Mouse (Mus musculus) G1E (cell line): Measurements from ENCODE around the gene Drosha. TPM values are rescaled to one million over a fixed set of nuclear protein-coding genes. Genes with fewer than 3 reads are reported as not detected.
"Not testable (repeated sequence)": the region's sequence is repeated elsewhere in the genome, so short reads cannot be mapped to it uniquely, and the experiment has no call there.

ENCODE experiments used
- ATAC-seq: 2 replicates; pipeline ENCODE4 v1.8.0; 2016; ENCODE audit warnings: mild to moderate bottlenecking; ENCODE audit not compliant: insufficient number of reproducible peaks, poor library complexity, low FRiP score, severe bottlenecking; ENCODE audit errors: extremely low read depth
- DNase-seq: peaks from one replicate; pipeline ENCODE4 v3.0.0; 2012; ENCODE audit warnings: low spot score
- H3K27me3 ChIP-seq: 2 replicates; pipeline ENCODE4 v1.6.1; 2012; ENCODE audit warnings: mild to moderate bottlenecking, low read length, inconsistent platforms; ENCODE audit not compliant: insufficient read depth
- H3K36me3 ChIP-seq: replicated peaks from 2 replicates; pipeline ENCODE3; 2012; ENCODE audit warnings: mild to moderate bottlenecking, inconsistent platforms
- H3K4me1 ChIP-seq: 2 replicates; pipeline ENCODE4 v1.6.1; 2012; ENCODE audit warnings: low read depth, low read length, inconsistent platforms, mixed read lengths; ENCODE audit not compliant: insufficient read depth
- H3K4me3 ChIP-seq: 2 replicates; pipeline ENCODE4 v1.5.1; 2012; ENCODE audit warnings: low read depth, mild to moderate bottlenecking, inconsistent platforms, low read length, moderate library complexity, mixed read lengths
- H3K9me3 ChIP-seq: replicated peaks from 2 replicates; pipeline ENCODE4 v1.6.1; 2012; ENCODE audit warnings: inconsistent platforms
- CTCF ChIP-seq: IDR thresholded peaks from 2 replicates; pipeline ENCODE4 v1.5.1; 2012; ENCODE audit warnings: low read depth, low read length, inconsistent platforms, mixed read lengths
- GATA1 ChIP-seq: IDR thresholded peaks from 2 replicates; pipeline ENCODE4 v1.6.1; 2012; ENCODE audit warnings: borderline replicate concordance, low read length, inconsistent platforms, mixed read lengths
- GATA2 ChIP-seq: IDR thresholded peaks from 2 replicates; pipeline ENCODE4 v1.6.1; 2012; ENCODE audit warnings: low read depth, low read length, inconsistent platforms, borderline replicate concordance
- POLR2AphosphoS5 ChIP-seq: IDR thresholded peaks from 2 replicates; pipeline ENCODE4 v1.6.1; 2012; ENCODE audit warnings: low read depth, low read length, inconsistent platforms; ENCODE audit not compliant: insufficient replicate concordance
- TAL1 ChIP-seq: conservative IDR thresholded peaks from 2 replicates; pipeline ENCODE4 v1.6.1; 2012; ENCODE audit warnings: low read depth, low read length, inconsistent platforms, mixed read lengths
- polyA plus RNA-seq: library from polyadenylated mRNA; stranded (reverse); fragments of >175 nt; gene quantifications from 2 replicates; pipeline ENCODE4 v1.2.3, GENCODE M21; 2012
- total RNA-seq, 2 experiments: library from RNA; stranded (forward) in 1 of 2; stranded (reverse) in 1 of 2; fragments of 200-1000 nt in 1 of 2; fragments of >200 nt in 1 of 2; fragmentation: Nextera tagmentation in 1 of 2; gene quantifications; 2 replicates each; pipeline ENCODE4 v1.2.3; 2014 to 2017

The Drosha gene
- total and polyA plus RNA-seq, 3 experiments: 30.6 to 366 (median 124) TPM

GRCm38 (mm10) chr15:12936217-12936732 is 111.7 kb downstream of the Drosha start:
- Histone ChIP-seq H3K4me3 (no peak overlapping the region), H3K9me3 (no peaks in the 10 kb centered on the region), H3K36me3 (peaks cover 39% of the 10 kb centered on the region), H3K27me3 (no peaks in the 10 kb centered on the region), H3K4me1 (peaks cover 32% of the 10 kb centered on the region)
- DNase-seq (no peak), ATAC-seq (no peak)
- TF ChIP-seq GATA2 (no peak), TAL1 (no peak), CTCF (no peak)

GRCm38 (mm10) chr15:12937326-12937725 is 112.7 kb downstream of the Drosha start:
- H3K4me3 ChIP-seq, DNase-seq, H3K27me3 ChIP-seq, ATAC-seq, H3K9me3 ChIP-seq: not testable (repeated sequence)
- H3K4me1 ChIP-seq: peaks cover 32% of the 10 kb centered on the region
- H3K36me3 ChIP-seq: peaks cover 31% of the 10 kb centered on the region

- Histone ChIP-seq H3K4me3 (no peak overlapping the region), H3K9me3 (no peaks in the 10 kb centered on the region), H3K27me3 (peaks cover 11% of the 10 kb centered on the region), H3K4me1 (peaks cover 30% of the 10 kb centered on the region), H3K36me3 (peaks cover 10% of the 10 kb centered on the region)
- DNase-seq: no peak
- TF ChIP-seq GATA1: no peak
- TF ChIP-seq TAL1: no peak
- TF ChIP-seq CTCF: no peak
- no peak for TF ChIP-seq POLR2AphosphoS5
- TF ChIP-seq GATA2: no peak
- no peak for ATAC-seq
Measured at GRCm38 (mm10) chr15:12941106-12941505, 116.5 kb downstream of the Drosha start.

GRCm38 (mm10) chr15:12941651-12942180 is 117.1 kb downstream of the Drosha start:
- TF ChIP-seq GATA1 (no peak), GATA2 (no peak), POLR2AphosphoS5 (no peak), TAL1 (no peak), CTCF (no peak)
- DNase-seq (no peak), ATAC-seq (no peak)
- H3K9me3 ChIP-seq: no peaks in the 10 kb centered on the region
- H3K27me3 ChIP-seq: peaks cover 11% of the 10 kb centered on the region
- no peak overlapping the region for H3K4me3 ChIP-seq
- peaks cover 4% of the 10 kb centered on the region for H3K36me3 ChIP-seq
- H3K4me1 ChIP-seq: peaks cover 24% of the 10 kb centered on the region

GRCm38 (mm10) chr15:12942424-12942823 is 117.8 kb downstream of the Drosha start:
- DNase-seq (no peak), ATAC-seq (no peak)
- H3K27me3 ChIP-seq: peaks cover 11% of the 10 kb centered on the region
- TF ChIP-seq GATA2: no peak
- TF ChIP-seq CTCF: no peak
- no peak for TF ChIP-seq TAL1
- no peak for TF ChIP-seq POLR2AphosphoS5
- no peak for TF ChIP-seq GATA1
- H3K4me1 ChIP-seq: peaks cover 17% of the 10 kb centered on the region
- peaks cover 2% of the 10 kb centered on the region for H3K36me3 ChIP-seq
- H3K9me3 ChIP-seq: no peaks in the 10 kb centered on the region
- H3K4me3 ChIP-seq: no peak overlapping the region

GRCm38 (mm10) chr15:12958051-12958450 is 133.4 kb downstream of the Drosha start:
- no peak for DNase-seq
- Histone ChIP-seq H3K27me3 (peaks cover 8% of the 10 kb centered on the region), H3K36me3 (no peaks in the 10 kb centered on the region), H3K4me1 (no peaks in the 10 kb centered on the region), H3K9me3 (no peaks in the 10 kb centered on the region), H3K4me3 (no peak overlapping the region)
- ATAC-seq: no peak
- no peak for TF ChIP-seq GATA1
- no peak for TF ChIP-seq TAL1
- TF ChIP-seq GATA2: no peak
- TF ChIP-seq CTCF: no peak
- TF ChIP-seq POLR2AphosphoS5: no peak

- Histone ChIP-seq H3K36me3 (no peaks in the 10 kb centered on the region), H3K4me1 (no peaks in the 10 kb centered on the region), H3K27me3 (peaks cover 22% of the 10 kb centered on the region), H3K4me3 (no peak overlapping the region), H3K9me3 (no peaks in the 10 kb centered on the region)
- ATAC-seq (no peak), DNase-seq (no peak)
- TF ChIP-seq CTCF: no peak
- TF ChIP-seq GATA2: no peak
- TF ChIP-seq GATA1: no peak
- no peak for TF ChIP-seq POLR2AphosphoS5
- no peak for TF ChIP-seq TAL1
Measured at GRCm38 (mm10) chr15:12962179-12962578, 137.6 kb downstream of the Drosha start.
